Mouse (Mus musculus) heart, embryonic 13.5 days (tissue): ENCODE measurements around the gene Ccdc191. TPM values are rescaled to one million over a fixed set of nuclear protein-coding genes. Genes with fewer than 3 reads are reported as not detected.

Experiments
- ATAC-seq: fragments of 200-750 bp; cut with Nextera tagmentation; 2 replicates; pipeline ENCODE4 v1.8.0; 2017; ENCODE audit warnings: moderate TSS enrichment; ENCODE audit not compliant: insufficient number of reproducible peaks, low FRiP score, low TSS enrichment; ENCODE audit errors: extremely low read depth
- H3K27ac ChIP-seq: fragments of 300-500 bp; sonication (generic); replicated peaks from 2 replicates; pipeline ENCODE4 v1.5.1; 2015; ENCODE audit warnings: moderate library complexity, mild to moderate bottlenecking, inconsistent platforms
- H3K27me3 ChIP-seq: fragments of 300-500 bp; sonication (generic); replicated peaks from 2 replicates; pipeline ENCODE4 v1.6.1; 2015; ENCODE audit warnings: mild to moderate bottlenecking, inconsistent platforms
- H3K36me3 ChIP-seq: fragments of 300-500 bp; sonication (generic); 2 replicates; pipeline ENCODE4 v1.6.1; 2015; ENCODE audit warnings: mild to moderate bottlenecking, inconsistent platforms
- H3K4me1 ChIP-seq: fragments of 300-500 bp; sonication (generic); 2 replicates; pipeline ENCODE4 v1.6.1; 2015; ENCODE audit warnings: inconsistent platforms
- H3K4me2 ChIP-seq: fragments of 300-500 bp; sonication (generic); 2 replicates; pipeline ENCODE4 v1.6.1; 2015; ENCODE audit warnings: inconsistent platforms, mild to moderate bottlenecking, moderate library complexity
- H3K4me3 ChIP-seq: fragments of 300-500 bp; sonication (generic); 2 replicates; pipeline ENCODE4 v1.5.1; 2015; ENCODE audit warnings: moderate library complexity, mild to moderate bottlenecking, inconsistent platforms
- H3K9ac ChIP-seq: fragments of 300-500 bp; sonication (generic); 2 replicates; pipeline ENCODE4 v1.6.1; 2015; ENCODE audit warnings: inconsistent platforms, mild to moderate bottlenecking, moderate library complexity
- H3K9me3 ChIP-seq: fragments of 300-500 bp; sonication (generic); 2 replicates; pipeline ENCODE4 v1.6.1; 2016; ENCODE audit warnings: inconsistent platforms
- WGBS: fragments of 180-500 bp; shearing (Covaris S2); methylation state at CpG from one replicate; pipeline ENCODE4 v1.1.7; 2015; ENCODE audit warnings: mixed read lengths; 5-methylcytosine and 5-hydroxymethylcytosine counted together
- polyA plus RNA-seq: library from polyadenylated mRNA; unstranded; fragments of >200 nt; fragmentation: Nextera tagmentation; extraction: Ambion mirVana; gene quantifications from 2 replicates; pipeline ENCODE4 v1.2.1, GENCODE M21; 2015

Gene Ccdc191
- polyA plus RNA-seq, result 7.3 and 9.0 TPM in 2 replicates

DNA sequence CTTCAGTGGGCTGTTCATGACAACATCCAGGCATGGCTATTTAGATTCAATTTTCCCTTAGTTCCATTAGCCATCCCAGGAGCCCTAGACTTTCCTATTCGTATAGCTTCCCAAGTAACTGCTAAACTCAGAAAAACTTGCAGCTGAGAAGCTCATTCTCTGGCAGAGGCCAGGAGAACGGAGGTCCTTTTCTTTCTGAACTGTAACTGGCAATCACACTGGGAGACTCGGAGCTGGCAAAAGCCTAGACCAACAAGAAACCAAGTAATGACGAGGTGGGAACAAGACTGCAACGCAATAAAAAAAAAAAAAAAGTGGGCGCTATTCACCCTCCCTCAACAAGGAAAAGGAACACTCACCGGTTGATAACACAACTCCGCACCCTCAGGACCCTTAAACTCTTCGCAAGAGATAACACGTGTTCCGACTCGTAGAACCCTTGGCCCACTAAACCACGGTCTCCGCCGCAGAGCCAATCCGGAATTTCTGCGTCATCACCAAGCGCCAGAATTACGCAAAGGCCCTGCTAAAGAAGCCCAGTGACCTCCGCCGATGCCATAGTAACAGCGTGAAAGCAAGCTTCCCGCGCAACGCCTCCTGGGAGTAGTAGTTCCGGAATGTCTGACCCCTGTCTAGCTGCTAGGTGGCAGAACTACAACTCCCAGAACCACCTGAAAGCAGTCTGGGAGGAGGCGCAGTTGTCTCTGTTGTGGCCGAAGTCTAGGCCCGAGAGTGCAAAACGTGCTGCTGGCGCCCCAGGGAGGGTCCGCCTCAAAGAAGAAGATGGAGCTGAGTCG, at the start of gene Ccdc191:
TSS of gene Ccdc191 (plus strand) at position 593 of the 797 bp plus-strand sequence.
- no peaks in the 10 kb centered on the region for H3K9me3 ChIP-seq
- peak within 1 kb of the TSS; percentile 85 for H3K27ac ChIP-seq
- H3K4me3 ChIP-seq, result peak within 1 kb of the TSS; percentile 79
- H3K9ac ChIP-seq, result peak within 1 kb of the TSS; percentile 88
- H3K4me2 ChIP-seq, result peak within 1 kb of the TSS; percentile 86
- whole genome bisulfite sequencing, result under 1% methylated on average over 33 of the region's 33 CpGs
- H3K4me1 ChIP-seq, result peaks cover 18% of the 10 kb centered on the region
- H3K36me3 ChIP-seq, result peaks cover 4% of the 10 kb centered on the region
- ATAC-seq, result peak; percentile 100
- H3K27me3 ChIP-seq, result no peaks in the 10 kb centered on the region

GRCm38 (mm10) chr16:43841236-43841635, 48.4 kb upstream of the Ccdc191 start:
- no peak overlapping the region for H3K4me2 ChIP-seq
- no peaks in the 10 kb centered on the region for H3K9me3 ChIP-seq
- no peaks in the 10 kb centered on the region for H3K27me3 ChIP-seq
- H3K4me1 ChIP-seq, result peaks cover 4% of the 10 kb centered on the region; the same call in 1 of the 2 replicates
- H3K36me3 ChIP-seq, result no peaks in the 10 kb centered on the region
- no peak overlapping the region for H3K27ac ChIP-seq
- no peak overlapping the region for H3K4me3 ChIP-seq
- H3K9ac ChIP-seq, result no peak overlapping the region
- no peak for ATAC-seq
- WGBS, result 77% methylated on average over 1 of the region's 1 CpGs

DNA sequence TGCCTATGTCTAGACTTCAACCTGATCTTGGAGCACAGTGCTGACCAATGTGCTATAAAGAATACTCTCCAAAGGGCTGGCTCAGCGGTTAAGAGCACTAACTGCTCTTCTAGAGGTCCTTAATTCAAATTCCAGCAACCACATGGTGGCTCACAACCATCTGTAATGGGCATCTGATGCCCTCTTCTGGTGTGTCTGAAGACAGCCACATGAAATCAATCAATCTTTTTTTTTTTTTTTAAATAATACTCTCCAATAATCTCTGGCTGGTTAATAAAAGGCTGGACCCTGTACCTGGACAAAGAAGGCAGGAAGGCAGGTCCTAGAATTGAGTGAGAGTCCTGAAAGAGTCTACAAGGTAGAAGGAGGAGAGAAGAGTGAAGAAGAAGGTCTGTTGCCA, 39.8 kb upstream of the Ccdc191 start:
- 55% methylated on average over 1 of the region's 1 CpGs for WGBS
- peaks cover 4% of the 10 kb centered on the region; the same call in 1 of the 2 replicates for H3K4me1 ChIP-seq
- H3K4me3 ChIP-seq, result no peak overlapping the region
- H3K9me3 ChIP-seq, result no peaks in the 10 kb centered on the region
- H3K4me2 ChIP-seq, result no peak overlapping the region
- no peaks in the 10 kb centered on the region for H3K36me3 ChIP-seq
- H3K27me3 ChIP-seq, result no peaks in the 10 kb centered on the region
- ATAC-seq, result no peak
- H3K27ac ChIP-seq, result no peak overlapping the region
- no peak overlapping the region for H3K9ac ChIP-seq

- peaks cover 20% of the 10 kb centered on the region for H3K36me3 ChIP-seq
- 83% methylated on average over 5 of the region's 5 CpGs for WGBS
- H3K9ac ChIP-seq, result no peak overlapping the region
- no peak overlapping the region for H3K27ac ChIP-seq
- H3K9me3 ChIP-seq, result no peaks in the 10 kb centered on the region
- no peaks in the 10 kb centered on the region for H3K27me3 ChIP-seq
- no peak overlapping the region for H3K4me3 ChIP-seq
- ATAC-seq, result no peak
- no peak overlapping the region for H3K4me2 ChIP-seq
- H3K4me1 ChIP-seq, result no peaks in the 10 kb centered on the region
These were observed 30.6 kb upstream of the Ccdc191 start for GRCm38 (mm10) chr16:43858941-43859476.

- no peak for ATAC-seq
- no peak overlapping the region for H3K27ac ChIP-seq
- WGBS, result 54% methylated on average over 6 of the region's 6 CpGs
These were observed 29.0 kb upstream of the Ccdc191 start for GRCm38 (mm10) chr16:43860624-43861023.

GRCm38 (mm10) chr16:43869805-43870204, 19.8 kb upstream of the Ccdc191 start:
- ATAC-seq, result no peak
- peaks cover 62% of the 10 kb centered on the region for H3K36me3 ChIP-seq
- no peaks in the 10 kb centered on the region for H3K9me3 ChIP-seq
- H3K4me3 ChIP-seq, result no peak overlapping the region
- H3K27ac ChIP-seq, result no peak overlapping the region
- no peak overlapping the region for H3K4me2 ChIP-seq
- H3K27me3 ChIP-seq, result no peaks in the 10 kb centered on the region
- no peak overlapping the region for H3K9ac ChIP-seq
- peaks cover 14% of the 10 kb centered on the region for H3K4me1 ChIP-seq

More at GRCm38 (mm10) chr16:43860624-43861023, 29.0 kb upstream of the Ccdc191 start:
- H3K4me2 ChIP-seq, result no peak overlapping the region
- H3K27me3 ChIP-seq, result no peaks in the 10 kb centered on the region
- peaks cover 25% of the 10 kb centered on the region for H3K36me3 ChIP-seq
- no peak overlapping the region for H3K9ac ChIP-seq
- H3K9me3 ChIP-seq, result no peaks in the 10 kb centered on the region
- H3K4me3 ChIP-seq, result no peak overlapping the region
- H3K4me1 ChIP-seq, result no peaks in the 10 kb centered on the region

DNA sequence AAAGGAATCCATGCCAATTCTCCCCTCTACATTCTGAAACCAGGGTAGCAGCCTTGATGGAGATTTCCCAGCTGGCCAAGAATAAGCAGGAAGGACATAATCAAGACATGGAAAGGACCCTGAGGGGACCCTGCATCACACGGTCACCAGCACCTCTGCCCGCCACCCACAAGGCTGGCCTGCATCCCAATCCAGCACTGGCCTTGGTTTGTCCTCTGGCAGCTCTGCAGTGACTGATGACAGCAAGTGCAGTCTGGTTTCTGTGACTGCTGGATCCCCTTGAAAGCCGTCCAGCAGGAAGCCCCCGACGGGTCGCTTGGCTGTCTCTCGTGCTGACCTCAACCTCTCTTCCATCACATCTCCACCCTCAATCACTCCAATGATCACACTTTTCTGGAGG, 18.2 kb upstream of the Ccdc191 start:
- H3K27ac ChIP-seq, result peak overlapping the region; percentile 45
- no peaks in the 10 kb centered on the region for H3K9me3 ChIP-seq
- peaks cover 76% of the 10 kb centered on the region for H3K36me3 ChIP-seq
- WGBS, result 35% methylated on average over 7 of the region's 7 CpGs
- H3K9ac ChIP-seq, result no peak overlapping the region
- peaks cover 14% of the 10 kb centered on the region for H3K4me1 ChIP-seq
- ATAC-seq, result no peak
- H3K27me3 ChIP-seq, result no peaks in the 10 kb centered on the region
- H3K4me3 ChIP-seq, result no peak overlapping the region
- H3K4me2 ChIP-seq, result peak overlapping the region; percentile 7; the same call in 1 of the 2 replicates

- no peak overlapping the region for H3K4me2 ChIP-seq
- H3K4me1 ChIP-seq, result no peaks in the 10 kb centered on the region
- H3K27me3 ChIP-seq, result no peaks in the 10 kb centered on the region
- peaks cover 56% of the 10 kb centered on the region for H3K36me3 ChIP-seq
- H3K4me3 ChIP-seq, result no peak overlapping the region
- ATAC-seq, result no peak
- no peak overlapping the region for H3K9ac ChIP-seq
- no peak overlapping the region for H3K27ac ChIP-seq
- H3K9me3 ChIP-seq, result no peaks in the 10 kb centered on the region
- WGBS, result 83% methylated on average over 6 of the region's 6 CpGs
These were observed 9.8 kb upstream of the Ccdc191 start for GRCm38 (mm10) chr16:43879769-43880168.

GRCm38 (mm10) chr16:43881636-43882035, 8.0 kb upstream of the Ccdc191 start:
- Histone ChIP-seq H3K4me1 (no peaks in the 10 kb centered on the region), H3K9ac (no peak overlapping the region), H3K36me3 (peaks cover 41% of the 10 kb centered on the region), H3K27me3 (no peaks in the 10 kb centered on the region), H3K4me3 (no peak overlapping the region), H3K9me3 (no peaks in the 10 kb centered on the region), H3K27ac (no peak overlapping the region), H3K4me2 (no peak overlapping the region)
- ATAC-seq, result no peak
- 60% methylated on average over 3 of the region's 3 CpGs for WGBS

GRCm38 (mm10) chr16:43882329-43882728, 7.3 kb upstream of the Ccdc191 start:
- Histone ChIP-seq H3K4me3 (no peak overlapping the region), H3K27ac (no peak overlapping the region), H3K4me1 (no peaks in the 10 kb centered on the region), H3K4me2 (no peak overlapping the region), H3K9ac (no peak overlapping the region), H3K27me3 (no peaks in the 10 kb centered on the region), H3K9me3 (no peaks in the 10 kb centered on the region), H3K36me3 (peaks cover 36% of the 10 kb centered on the region)
- 96% methylated on average over 2 of the region's 2 CpGs for WGBS
- ATAC-seq, result no peak

DNA sequence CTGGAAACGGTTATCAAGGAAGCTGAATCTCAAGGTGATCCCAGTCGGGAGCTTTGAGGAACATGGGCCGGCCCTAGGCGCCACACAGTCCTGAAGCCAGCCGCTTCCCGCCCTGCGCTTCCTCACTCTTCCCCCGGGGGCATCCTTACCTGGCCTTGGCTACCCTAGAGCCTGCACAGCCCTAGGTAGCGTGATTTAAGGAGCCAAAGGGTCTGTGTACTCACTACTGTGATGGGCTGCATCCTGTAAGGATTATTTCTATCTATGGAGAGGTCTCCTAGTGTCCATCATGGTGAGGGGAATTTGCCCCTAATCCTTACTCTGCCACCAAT, 371 bp downstream of the Ccdc191 start:
- peak overlapping the region; percentile 86 for H3K4me2 ChIP-seq
- H3K4me3 ChIP-seq, result peak overlapping the region; percentile 79
- WGBS, result 0% methylated on average over 9 of the region's 9 CpGs
- no peaks in the 10 kb centered on the region for H3K27me3 ChIP-seq
- H3K4me1 ChIP-seq, result peaks cover 18% of the 10 kb centered on the region
- peak overlapping the region; percentile 88 for H3K9ac ChIP-seq
- H3K27ac ChIP-seq, result peak overlapping the region; percentile 85
- no peaks in the 10 kb centered on the region for H3K9me3 ChIP-seq
- peaks cover 4% of the 10 kb centered on the region for H3K36me3 ChIP-seq
- ATAC-seq, result peak; percentile 79
